Mouse (Mus musculus) heart, adult 2 months (tissue): ENCODE data around the gene Gm20388. TPM values are rescaled to one million over a fixed set of nuclear protein-coding genes. Genes with fewer than 3 reads are reported as not detected.

Experiments used
- DNase-seq, 2 experiments: peaks; one replicate each; pipeline ENCODE4 v3.0.0; 2021
- H3K27ac ChIP-seq: fragments of 200-600 bp; 2 replicates; pipeline ENCODE4 v1.8.1; 2022
- H3K27me3 ChIP-seq: fragments of 200-500 bp; 2 replicates; pipeline ENCODE4 v1.6.1; 2012; ENCODE audit warnings: mild to moderate bottlenecking, low read length, inconsistent platforms, mixed read lengths; ENCODE audit not compliant: control insufficient read depth, insufficient read depth
- H3K36me3 ChIP-seq: fragments of 200-500 bp; 2 replicates; pipeline ENCODE4 v1.6.1; 2012; ENCODE audit warnings: low read length, inconsistent platforms; ENCODE audit not compliant: control insufficient read depth, insufficient read depth
- H3K4me1 ChIP-seq: fragments of 200-500 bp; 2 replicates; pipeline ENCODE4 v1.6.1; 2011; ENCODE audit warnings: low read length; ENCODE audit not compliant: control insufficient read depth, insufficient read depth
- H3K4me3 ChIP-seq: fragments of 200-600 bp; 2 replicates; pipeline ENCODE4 v1.8.1; 2022
- H3K79me2 ChIP-seq: fragments of 200-500 bp; replicated peaks from 2 replicates; pipeline ENCODE4 v1.6.1; 2012; ENCODE audit warnings: mild to moderate bottlenecking, inconsistent platforms, low read length, moderate library complexity, mixed read lengths; ENCODE audit not compliant: control insufficient read depth, insufficient read depth
- H3K9ac ChIP-seq: fragments of 200-500 bp; 2 replicates; pipeline ENCODE4 v1.6.1; 2012; ENCODE audit warnings: low read depth, mild to moderate bottlenecking, control low read depth, inconsistent platforms, low read length, mixed read lengths
- CTCF ChIP-seq: fragments of 200-600 bp; IDR thresholded peaks from 2 replicates; pipeline ENCODE4 v1.8.1; 2022; ENCODE audit warnings: antibody characterized with exemption, mild to moderate bottlenecking, moderate library complexity
- EP300 ChIP-seq: fragments of 200-500 bp; IDR thresholded peaks from 2 replicates; pipeline ENCODE4 v1.6.1; 2011; ENCODE audit warnings: low read depth, low read length, control low read depth; ENCODE audit not compliant: insufficient read depth
- POLR2A ChIP-seq: fragments of 200-500 bp; IDR thresholded peaks from 2 replicates; pipeline ENCODE4 v1.6.1; 2011; ENCODE audit warnings: mild to moderate bottlenecking, low read depth, low read length, control low read depth; ENCODE audit not compliant: insufficient read depth
- WGBS: fragments of 180-500 bp; shearing (Covaris S2); methylation state at CpG from one replicate; pipeline ENCODE4 v1.1.7; 2018; 5-methylcytosine and 5-hydroxymethylcytosine counted together
- intact Hi-C: fragments of 180-260 bp; cut with DNase I; formaldehyde crosslinking; loops from one replicate; pipeline ENCODE4 v1.15.1; 2025
- polyA plus RNA-seq: library from polyadenylated mRNA; depleted of rRNA; stranded (reverse); fragments of >200 nt; gene quantifications from 2 replicates; pipeline ENCODE4 v1.2.3, GENCODE M21; 2012
- total RNA-seq, 2 experiments: library from RNA; stranded (reverse); gene quantifications; 2 replicates each; pipeline ENCODE4 v1.2.3; 2021

Gm20388 gene
- total and polyA plus RNA-seq, 3 experiments = 1.8 to 32.3 TPM; not detected in 1

- H3K9ac ChIP-seq = no peak overlapping the region
- WGBS = 82% methylated on average over 12 of the region's 12 CpGs
- no peaks in the 10 kb centered on the region; the same call in 1 of the 2 replicates for H3K27me3 ChIP-seq
- DNase-seq = no peak
- no peaks in the 10 kb centered on the region for H3K36me3 ChIP-seq
- TF ChIP-seq POLR2A (no peak), EP300 (no peak), CTCF (no peak)
- no peak overlapping the region for H3K27ac ChIP-seq
- no peaks in the 10 kb centered on the region for H3K79me2 ChIP-seq
- peaks cover 3% of the 10 kb centered on the region; the same call in 1 of the 2 replicates for H3K4me1 ChIP-seq
- no peak overlapping the region for H3K4me3 ChIP-seq
- intact Hi-C loops = no loop called here
These were observed 3738.8 kb downstream of the Gm20388 start for GRCm38 (mm10) chr8:123649483-123649882.

- no peak overlapping the region for H3K9ac ChIP-seq
- TF ChIP-seq EP300 (no peak), POLR2A (no peak), CTCF (no peak)
- no peak overlapping the region for H3K27ac ChIP-seq
- H3K79me2 ChIP-seq = no peaks in the 10 kb centered on the region
- no peaks in the 10 kb centered on the region; the same call in 1 of the 2 replicates for H3K27me3 ChIP-seq
- WGBS = 66% methylated on average over 5 of the region's 5 CpGs
- no peak for DNase-seq
- intact Hi-C loops = loop anchor here (2.0 kb wide), 1 partner anchor 117 kb away; no protein-coding TSS in a partner anchor
- H3K36me3 ChIP-seq = no peaks in the 10 kb centered on the region
- H3K4me1 ChIP-seq = peaks cover 3% of the 10 kb centered on the region; the same call in 1 of the 2 replicates
- no peak overlapping the region for H3K4me3 ChIP-seq
These were observed 3740.9 kb downstream of the Gm20388 start for GRCm38 (mm10) chr8:123651390-123652098.

GRCm38 (mm10) chr8:123652641-123653040 is 3742.0 kb downstream of the Gm20388 start:
- intact Hi-C loops = loop anchor here (1.0 to 2.0 kb wide), 2 partner anchors 116 to 132 kb away; no protein-coding TSS in a partner anchor
- no peak overlapping the region for H3K4me3 ChIP-seq

GRCm38 (mm10) chr8:123653308-123653993 is 3742.8 kb downstream of the Gm20388 start, which contains the start of gene Rhou:
Rhou (plus strand) TSS chr8:123653929.
- intact Hi-C loops = loop anchor here (1.0 to 2.0 kb wide), 2 partner anchors 115 to 131 kb away; no protein-coding TSS in a partner anchor
- TF ChIP-seq EP300 = no peak
- TF ChIP-seq CTCF = peak; percentile 86
- peak; percentile 38; the same call in 1 of the 2 replicates for TF ChIP-seq POLR2A
- peak within 1 kb of the TSS; percentile 68 for H3K27ac ChIP-seq

More at GRCm38 (mm10) chr8:123652641-123653040, 3742.0 kb downstream of the Gm20388 start:
- peaks cover 3% of the 10 kb centered on the region; the same call in 1 of the 2 replicates for H3K4me1 ChIP-seq
- no peak for DNase-seq
- H3K27ac ChIP-seq = no peak overlapping the region
- no peak overlapping the region for H3K9ac ChIP-seq
- 79% methylated on average over 4 of the region's 4 CpGs for WGBS
- H3K27me3 ChIP-seq = no peaks in the 10 kb centered on the region; the same call in 1 of the 2 replicates
- TF ChIP-seq POLR2A (no peak), CTCF (peak; percentile 56), EP300 (no peak)
- H3K79me2 ChIP-seq = no peaks in the 10 kb centered on the region
- no peaks in the 10 kb centered on the region for H3K36me3 ChIP-seq

GRCm38 (mm10) chr8:123653994-123654569 is 3743.4 kb downstream of the Gm20388 start:
- peak; percentile 63 to 75 for DNase-seq
- Histone ChIP-seq H3K36me3 (no peaks in the 10 kb centered on the region), H3K27ac (peak overlapping the region; percentile 68), H3K79me2 (no peaks in the 10 kb centered on the region), H3K27me3 (no peaks in the 10 kb centered on the region; the same call in 1 of the 2 replicates), H3K4me1 (peaks cover 1% of the 10 kb centered on the region; the same call in 1 of the 2 replicates), H3K4me3 (peak overlapping the region; percentile 67), H3K9ac (peak overlapping the region; percentile 76)
- intact Hi-C loops = loop anchor here (1.0 to 2.0 kb wide), 2 partner anchors 115 to 130 kb away; no protein-coding TSS in a partner anchor
- 7% methylated on average over 76 of the region's 77 CpGs for WGBS
- TF ChIP-seq EP300 = no peak
- no peak for TF ChIP-seq CTCF
- no peak for TF ChIP-seq POLR2A

More at GRCm38 (mm10) chr8:123653308-123653993, 3742.8 kb downstream of the Gm20388 start, which contains the start of gene Rhou:
- Histone ChIP-seq H3K4me1 (peaks cover 1% of the 10 kb centered on the region; the same call in 1 of the 2 replicates), H3K27me3 (no peaks in the 10 kb centered on the region; the same call in 1 of the 2 replicates), H3K4me3 (peak within 1 kb of the TSS; percentile 67), H3K79me2 (no peaks in the 10 kb centered on the region), H3K36me3 (no peaks in the 10 kb centered on the region), H3K9ac (peak within 1 kb of the TSS; percentile 76)
- DNase-seq = peak; percentile 92 to 95
- 3% methylated on average over 38 of the region's 58 CpGs for WGBS
